Mouse (Mus musculus): Measurements from ENCODE around the gene Slc25a19.
"Not testable (repeated sequence)": the region's sequence is repeated elsewhere in the genome, so short reads cannot be mapped to it uniquely, and the experiment has no call there.

Slc25a19 gene

DNA sequence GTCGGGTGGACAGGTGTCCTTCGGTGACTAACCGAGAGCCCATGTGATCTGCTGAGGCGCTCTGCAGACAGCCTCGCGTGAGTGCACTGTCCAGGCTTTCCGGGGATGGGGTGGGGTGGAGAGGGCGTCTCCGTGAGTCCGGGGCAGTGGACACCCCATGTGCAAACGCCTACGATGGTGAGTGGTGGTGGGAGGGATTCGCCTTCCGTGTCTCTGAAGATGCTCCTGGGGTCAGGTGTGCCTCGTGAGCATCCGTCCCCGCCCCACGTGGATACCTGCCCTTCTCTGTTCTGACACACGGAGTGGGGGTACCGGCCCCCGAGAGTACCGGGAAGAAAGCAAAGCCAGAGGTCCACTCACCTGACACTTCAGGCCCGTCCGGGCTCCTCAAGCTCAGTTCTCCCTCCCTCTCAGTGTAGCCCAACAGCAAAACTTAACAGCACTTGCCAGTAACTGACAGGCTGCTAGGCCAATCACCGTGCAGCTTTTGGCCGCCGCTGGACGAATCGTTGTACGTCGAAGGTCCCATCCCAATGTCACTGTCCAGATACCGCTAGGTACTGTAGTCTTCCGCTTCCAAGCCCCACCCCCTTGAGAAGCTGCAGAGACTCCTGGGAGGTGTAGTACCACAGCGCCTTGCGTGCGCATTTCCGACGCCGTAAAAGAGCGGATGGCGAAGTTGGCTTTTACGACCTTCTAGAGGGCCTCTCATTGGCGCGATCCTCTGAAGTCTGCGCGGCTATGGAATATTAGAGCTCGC is at the start of gene Slc25a19:
Gene Slc25a19, minus strand, starts transcription at position 591 of the 760 bp plus-strand sequence.
- peak; percentile 98 for DNase-seq (ENCODE audit: low spot score)

DNA sequence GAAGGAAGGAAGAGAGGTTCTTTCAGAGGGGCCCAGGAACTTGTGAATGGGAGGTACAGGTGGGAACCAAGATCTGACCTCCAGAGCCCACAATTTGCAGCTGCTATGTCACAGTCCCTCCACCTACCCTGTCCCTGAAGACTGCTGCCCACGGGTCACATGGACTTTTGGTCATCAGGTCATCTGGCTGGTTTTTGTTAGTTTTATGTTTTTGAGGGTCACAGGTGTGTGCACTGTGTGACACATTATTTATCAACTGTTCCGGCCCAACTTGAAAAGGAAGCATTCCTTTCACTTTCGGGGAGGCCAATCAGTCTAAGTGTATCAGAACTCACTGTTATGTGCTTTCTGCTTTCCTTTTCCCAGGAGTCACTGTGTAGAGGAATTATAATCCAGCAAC is 49.4 kb upstream of the Slc25a19 start:
- DNase-seq (ENCODE audit: low spot score): no peak

DNA sequence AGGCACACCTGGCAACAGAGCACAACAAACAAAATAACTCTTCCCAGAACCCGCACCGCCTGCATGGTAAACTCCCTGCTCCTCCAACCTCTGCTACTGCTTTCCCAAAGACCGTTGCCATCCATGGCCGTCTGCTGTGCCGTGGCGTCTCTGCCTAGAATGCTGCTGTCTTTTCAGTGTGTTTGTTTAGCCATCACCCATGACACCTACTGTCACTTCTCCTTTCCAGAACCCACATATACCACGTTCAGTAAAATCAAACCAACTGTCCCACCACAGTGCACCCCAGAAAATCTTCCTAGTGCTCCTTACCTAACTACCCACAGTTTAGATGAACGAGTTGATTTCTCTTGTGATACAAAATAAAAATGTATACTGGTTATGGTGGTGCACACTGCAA is 48.6 kb upstream of the Slc25a19 start:
- no peak for DNase-seq (ENCODE audit: low spot score)

DNA sequence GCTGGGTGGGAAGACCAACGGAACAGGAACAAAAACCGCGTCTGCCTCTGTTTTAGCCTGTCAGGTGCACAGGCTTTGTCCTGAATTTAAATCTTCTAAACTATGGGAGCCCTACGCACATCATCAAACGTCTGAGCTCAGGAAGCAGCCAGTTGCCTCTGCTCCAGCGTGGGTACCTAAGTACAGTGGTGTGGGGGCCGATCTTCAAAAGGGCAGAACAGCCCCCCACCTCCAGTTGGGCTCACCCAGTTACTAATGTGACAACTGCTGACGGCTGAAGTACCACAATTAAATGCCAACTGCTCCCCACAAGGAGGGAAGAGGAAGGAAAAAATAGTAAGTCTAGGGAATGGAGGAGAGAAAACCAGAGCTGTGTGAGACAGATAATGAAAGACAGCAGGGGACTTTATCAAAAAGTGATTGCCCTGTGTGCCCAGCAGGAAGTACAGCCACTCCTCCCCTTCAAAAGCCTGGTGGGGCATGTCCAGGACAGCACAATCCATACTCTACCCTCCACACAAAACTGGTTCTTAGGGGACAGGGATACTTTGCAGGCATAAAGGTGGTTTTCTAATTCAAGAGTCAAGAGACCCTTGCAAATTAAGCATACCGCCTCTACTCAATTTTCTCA is 46.3 kb upstream of the Slc25a19 start:
- DNase-seq (ENCODE audit: low spot score): no peak

- no peak for DNase-seq (ENCODE audit: low spot score)
Observed at GRCm38 (mm10) chr11:115673471-115674234, 45.6 kb upstream of the Slc25a19 start.

- no peak for DNase-seq (ENCODE audit: low spot score)
Observed at GRCm38 (mm10) chr11:115672226-115672987, 44.3 kb upstream of the Slc25a19 start.

GRCm38 (mm10) chr11:115670451-115671050 is 42.5 kb upstream of the Slc25a19 start:
- no peak for DNase-seq (ENCODE audit: low spot score)

- no peak for DNase-seq (ENCODE audit: low spot score)
Observed at GRCm38 (mm10) chr11:115663676-115664335, 35.7 kb upstream of the Slc25a19 start.

DNA sequence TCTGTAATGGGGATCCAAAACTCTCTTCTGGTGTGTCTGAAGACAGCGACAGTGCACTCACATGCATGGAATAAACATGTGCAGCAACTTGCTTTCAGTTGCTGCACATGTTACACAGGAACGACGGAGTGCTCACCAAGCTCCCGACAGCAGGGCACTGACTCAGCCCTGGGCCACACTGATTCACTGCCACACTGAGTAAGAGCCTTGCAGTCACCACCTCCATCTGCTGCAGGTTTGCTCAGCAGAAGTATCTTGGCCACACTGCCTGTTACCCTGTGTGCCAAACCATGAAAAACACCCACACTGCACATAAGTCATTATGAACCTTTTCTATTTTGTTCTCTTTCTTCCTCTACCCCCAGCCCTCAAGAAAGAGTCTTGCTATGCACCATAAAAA is 32.3 kb upstream of the Slc25a19 start:
- DNase-seq (ENCODE audit: low spot score): no peak

DNA sequence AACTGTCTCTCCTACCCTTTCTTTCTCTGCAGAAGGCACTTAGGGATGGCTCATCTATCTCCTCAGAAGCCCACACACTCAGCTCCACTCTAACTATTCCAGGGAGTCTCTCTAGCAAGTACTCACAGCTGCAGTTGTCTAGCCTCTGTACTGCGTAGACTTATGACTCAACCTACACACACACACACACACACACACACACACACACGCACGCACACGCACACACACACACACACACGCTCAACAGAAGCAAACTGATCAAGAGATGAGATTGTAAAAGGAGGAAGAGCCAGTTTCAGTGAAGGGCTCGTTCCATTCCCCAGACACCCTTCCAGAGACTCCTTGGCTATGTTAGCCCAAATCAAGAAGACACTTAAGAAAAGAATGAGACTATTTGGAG is 30.4 kb upstream of the Slc25a19 start:
- no peak for DNase-seq (ENCODE audit: low spot score)

DNA sequence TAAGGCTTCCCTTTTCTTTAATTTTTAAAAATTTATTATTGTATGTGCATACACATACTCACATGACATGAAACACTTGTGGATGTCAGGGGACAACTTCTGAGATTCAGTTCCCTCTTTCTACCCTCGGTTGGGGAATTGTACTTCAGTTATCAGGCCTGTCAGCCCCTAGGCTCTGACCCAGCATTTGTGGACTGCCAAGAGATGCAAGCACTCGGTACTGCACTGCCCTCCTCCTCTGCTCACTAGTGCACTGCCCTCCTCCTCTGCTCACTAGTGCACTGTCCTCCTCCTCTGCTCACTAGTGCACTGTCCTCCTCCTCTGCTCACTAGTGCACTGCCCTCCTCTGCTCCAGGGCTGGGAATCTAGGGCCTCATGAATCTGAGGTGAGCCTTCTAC is 26.0 kb upstream of the Slc25a19 start:
- DNase-seq (ENCODE audit: low spot score): no peak

DNA sequence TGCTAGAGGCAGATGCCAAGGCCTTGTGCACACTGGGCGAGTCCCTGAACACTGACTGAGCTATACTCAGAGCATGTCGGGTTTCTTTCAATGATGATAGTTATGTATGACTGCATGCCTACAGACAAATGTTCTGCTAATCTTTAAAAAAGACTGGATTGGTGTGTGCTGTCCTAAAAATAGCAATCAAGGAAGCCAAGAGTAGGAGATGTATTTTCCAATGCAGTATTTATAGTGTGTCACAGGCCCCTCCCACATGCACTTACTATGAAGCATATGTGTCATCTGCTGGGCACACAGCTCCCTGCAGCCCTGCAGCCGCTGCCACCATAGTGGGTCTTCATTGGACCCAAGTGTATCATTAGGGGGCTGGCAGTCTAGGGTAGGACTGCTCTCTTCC is 25.1 kb upstream of the Slc25a19 start:
- DNase-seq (ENCODE audit: low spot score): no peak

- DNase-seq (ENCODE audit: low spot score): no peak
Observed at GRCm38 (mm10) chr11:115651680-115652079, 23.6 kb upstream of the Slc25a19 start.

GRCm38 (mm10) chr11:115649706-115650105 is 21.6 kb upstream of the Slc25a19 start:
- no peak for DNase-seq (ENCODE audit: low spot score)

DNA sequence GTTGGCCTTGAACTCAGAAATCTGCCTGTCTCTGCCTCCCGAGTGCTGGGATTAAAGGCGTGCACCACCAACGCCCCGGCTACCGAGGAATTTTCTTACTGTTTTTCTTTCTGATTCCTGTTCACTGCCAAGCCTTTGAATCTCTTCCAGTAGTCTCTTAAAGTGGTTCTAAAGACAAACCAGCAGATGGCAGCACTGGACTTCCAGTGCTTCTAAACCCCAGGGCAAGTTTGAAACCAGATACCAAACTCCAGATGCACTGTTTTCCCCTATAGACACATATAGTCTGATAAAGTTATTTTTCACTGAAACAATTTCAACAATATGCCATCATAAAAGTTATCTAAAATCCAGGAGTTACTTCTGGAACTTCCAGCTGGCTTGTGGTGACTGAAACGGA is 19.4 kb upstream of the Slc25a19 start:
- peak; percentile 62 for DNase-seq (ENCODE audit: low spot score)

DNA sequence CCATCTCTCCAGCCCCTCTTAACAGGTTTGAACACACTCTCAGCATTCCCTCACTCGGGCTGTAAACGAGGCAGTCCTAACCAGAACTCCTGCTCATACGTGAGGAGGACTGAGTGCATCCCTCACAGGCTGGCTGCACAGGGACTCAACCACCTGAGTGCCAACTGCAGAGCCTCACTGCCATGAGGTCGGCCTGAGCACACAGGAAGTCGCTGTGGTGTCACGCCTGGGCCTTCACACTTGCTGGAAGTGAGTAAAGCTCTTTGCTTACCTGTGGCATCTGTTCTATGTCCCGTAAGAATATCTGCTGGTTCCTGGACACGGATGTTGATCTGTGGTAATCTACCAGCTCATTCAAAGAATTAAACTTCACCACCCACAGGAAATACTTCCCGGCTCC is 18.3 kb upstream of the Slc25a19 start:
- no peak for DNase-seq (ENCODE audit: low spot score)

- DNase-seq (ENCODE audit: low spot score): not testable (repeated sequence)
Observed at GRCm38 (mm10) chr11:115645498-115645897, 17.4 kb upstream of the Slc25a19 start.

DNA sequence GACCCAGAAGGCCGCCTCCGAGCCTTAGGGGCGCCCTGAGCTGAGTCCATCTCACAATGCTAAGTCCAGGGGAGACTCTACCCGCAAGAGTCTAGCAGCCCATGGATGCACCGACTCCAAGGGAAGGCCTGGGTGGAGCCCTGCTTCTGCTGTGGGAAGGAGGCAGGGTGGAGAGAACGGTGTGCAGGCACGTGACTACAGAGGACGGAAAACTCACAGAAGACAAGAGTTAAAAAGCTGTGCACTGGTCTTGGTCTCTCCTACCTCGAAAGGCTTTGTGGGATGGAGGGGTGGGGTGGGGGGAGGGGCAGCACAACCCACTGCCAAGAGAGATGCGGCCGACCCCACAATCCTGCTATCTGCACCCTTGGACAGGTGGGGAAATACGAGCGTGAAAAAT is 16.2 kb upstream of the Slc25a19 start:
- no peak for DNase-seq (ENCODE audit: low spot score)

- no peak for DNase-seq (ENCODE audit: low spot score)
Observed at GRCm38 (mm10) chr11:115643265-115643664, 15.2 kb upstream of the Slc25a19 start.

- DNase-seq (ENCODE audit: low spot score): no peak
Observed at GRCm38 (mm10) chr11:115642705-115643104, 14.6 kb upstream of the Slc25a19 start.

DNA sequence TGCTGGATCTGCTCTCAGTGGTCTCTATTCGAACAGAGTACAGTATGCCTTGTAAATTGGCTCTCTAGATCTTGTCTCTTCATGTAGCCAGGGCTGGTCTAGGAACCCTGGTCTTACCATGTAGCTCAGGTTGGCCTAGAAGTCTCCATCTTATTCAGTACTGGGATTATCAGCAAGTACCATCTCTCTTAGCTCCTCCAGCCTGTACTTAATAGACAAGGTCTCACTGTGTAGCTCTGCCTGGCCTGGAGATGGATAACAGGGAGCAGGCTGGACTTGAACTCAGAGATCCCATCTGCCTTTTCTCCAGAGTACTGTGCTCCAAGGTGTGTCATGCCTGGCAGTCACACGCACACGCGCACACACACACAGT is 13.6 kb upstream of the Slc25a19 start:
- no peak for DNase-seq (ENCODE audit: low spot score)

Measured in layer of hippocampus, adult 9-10 months (tissue).